Mouse (Mus musculus): ENCODE measurements around the gene Srgap1. TPM values are rescaled to one million over a fixed set of nuclear protein-coding genes. Genes with fewer than 3 reads are reported as not detected.
A peak's percentile ranks its signal among the peaks of the same experiment; 100 is the strongest.

Srgap1 gene
- polyA plus RNA-seq, 1 experiment = 1.6 TPM

DNA sequence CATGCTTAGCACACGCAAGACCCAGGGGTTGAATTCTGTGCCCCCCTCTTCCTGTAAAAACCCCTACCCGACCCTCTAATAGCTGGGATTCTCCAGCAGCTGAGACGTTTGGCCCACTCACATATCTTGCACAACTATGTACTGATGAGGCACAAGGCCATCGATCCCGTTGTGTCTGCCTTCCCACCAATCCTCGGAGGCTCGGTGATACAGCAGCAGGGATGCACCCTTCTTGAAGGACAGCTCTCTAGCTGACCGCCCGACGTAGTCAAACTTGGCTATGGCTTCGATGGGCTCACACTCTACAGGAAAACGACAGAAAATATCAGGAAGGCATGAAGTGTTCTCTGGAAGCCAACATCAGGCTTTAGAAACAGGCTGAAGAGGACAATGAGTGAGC, 252.6 kb downstream of the Srgap1 start:
- TF ChIP-seq POLR2A (IDR thresholded peaks at IDR 0.05; ENCODE audit: low read depth, low read length) (no peak), CTCF (IDR thresholded peaks at IDR 0.05; ENCODE audit: extremely low read depth, insufficient read length, insufficient replicate concordance, low read depth, low read length) (no peak)
- H3K27ac ChIP-seq (ENCODE audit: insufficient read depth, low read depth, low read length) = no peak overlapping the region
- H3K36me3 ChIP-seq (ENCODE audit: control insufficient read depth, insufficient read depth, low read length) = no peaks in the 10 kb centered on the region
- H3K4me3 ChIP-seq (ENCODE audit: low read depth, low read length) = no peak overlapping the region
- H3K27me3 ChIP-seq (ENCODE audit: control insufficient read depth, insufficient read depth, low read length) = no peaks in the 10 kb centered on the region
- H3K4me1 ChIP-seq (ENCODE audit: control insufficient read depth, insufficient read depth, insufficient read length, low read length) = peaks cover 4% of the 10 kb centered on the region; the same call in 1 of the 2 replicates
- 95% methylated on average over 12 of the region's 12 CpGs for WGBS

DNA sequence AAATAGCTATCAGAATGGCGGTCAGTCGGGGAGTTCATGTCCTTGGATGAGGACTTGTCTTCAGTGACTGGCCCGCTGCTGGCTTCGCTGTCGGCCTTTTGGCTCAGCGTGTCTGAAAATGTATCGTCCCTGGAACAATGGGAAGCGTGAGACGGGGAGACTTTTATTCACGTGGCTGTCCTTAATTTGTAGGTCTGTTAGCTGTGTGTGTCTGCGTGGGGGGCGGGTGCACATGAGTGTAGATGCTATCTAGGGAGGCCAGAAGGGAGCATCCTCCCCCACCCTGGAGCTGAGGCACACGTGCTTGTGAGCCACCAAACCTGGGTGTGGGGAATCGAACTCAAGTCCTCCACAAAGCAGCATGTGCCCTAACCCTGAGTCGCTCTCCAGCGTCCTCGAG, 254.5 kb downstream of the Srgap1 start:
- no peak for TF ChIP-seq POLR2A (IDR thresholded peaks at IDR 0.05; ENCODE audit: low read depth, low read length)
- Histone ChIP-seq H3K4me3 (ENCODE audit: low read depth, low read length) (no peak overlapping the region), H3K27me3 (ENCODE audit: control insufficient read depth, insufficient read depth, low read length) (no peaks in the 10 kb centered on the region), H3K4me1 (ENCODE audit: control insufficient read depth, insufficient read depth, insufficient read length, low read length) (peaks cover 4% of the 10 kb centered on the region; the same call in 1 of the 2 replicates), H3K36me3 (ENCODE audit: control insufficient read depth, insufficient read depth, low read length) (no peaks in the 10 kb centered on the region), H3K27ac (ENCODE audit: insufficient read depth, low read depth, low read length) (no peak overlapping the region)
- WGBS = 92% methylated on average over 17 of the region's 17 CpGs

DNA sequence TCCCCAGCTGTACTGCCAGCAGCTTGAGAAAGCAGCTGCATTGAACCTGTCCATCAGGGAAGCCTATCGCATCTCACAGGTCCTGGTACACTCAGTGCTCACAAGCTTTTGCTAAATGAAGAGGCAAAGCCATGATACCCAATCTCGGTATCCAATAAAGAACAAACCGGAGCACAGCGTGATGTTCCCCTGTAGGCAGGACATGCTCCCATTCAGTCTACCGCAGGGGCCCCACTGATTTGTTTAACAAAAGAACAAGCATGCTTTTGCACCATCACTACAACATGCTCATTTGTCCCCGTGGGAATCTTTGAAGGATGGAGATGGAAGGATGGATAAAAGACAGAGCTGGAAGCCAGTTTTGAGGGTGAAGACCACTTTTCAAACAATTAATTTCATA, 257.0 kb downstream of the Srgap1 start:
- Histone ChIP-seq H3K27me3 (ENCODE audit: control insufficient read depth, insufficient read depth, low read length) (no peaks in the 10 kb centered on the region), H3K36me3 (ENCODE audit: control insufficient read depth, insufficient read depth, low read length) (no peaks in the 10 kb centered on the region), H3K27ac (ENCODE audit: insufficient read depth, low read depth, low read length) (no peak overlapping the region), H3K4me3 (ENCODE audit: low read depth, low read length) (no peak overlapping the region), H3K4me1 (ENCODE audit: control insufficient read depth, insufficient read depth, insufficient read length, low read length) (no peaks in the 10 kb centered on the region)
- no peak for TF ChIP-seq CTCF (IDR thresholded peaks at IDR 0.05; ENCODE audit: extremely low read depth, insufficient read length, insufficient replicate concordance, low read depth, low read length)
- no peak for TF ChIP-seq POLR2A (IDR thresholded peaks at IDR 0.05; ENCODE audit: low read depth, low read length)
- 85% methylated on average over 6 of the region's 6 CpGs for WGBS

DNA sequence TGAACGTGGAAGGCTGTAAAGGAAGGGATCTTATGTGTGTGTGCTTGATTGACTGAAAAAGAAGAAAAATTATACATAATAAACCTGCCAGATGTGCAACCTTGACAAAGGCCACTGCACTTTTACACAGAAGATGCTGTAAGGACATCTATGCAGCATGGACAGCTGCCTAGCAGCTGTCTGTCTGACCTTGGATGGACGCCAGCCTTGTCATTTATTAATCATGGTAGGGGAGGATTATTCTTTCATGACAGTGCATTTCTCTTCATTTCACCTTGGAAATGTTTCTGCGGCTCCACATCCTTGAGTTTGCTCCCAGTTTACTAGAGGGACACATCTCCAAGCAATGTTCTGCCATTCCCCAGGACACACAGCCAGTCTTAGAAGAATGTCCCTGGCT, 258.6 kb downstream of the Srgap1 start:
- Histone ChIP-seq H3K4me1 (ENCODE audit: control insufficient read depth, insufficient read depth, insufficient read length, low read length) (no peaks in the 10 kb centered on the region), H3K27me3 (ENCODE audit: control insufficient read depth, insufficient read depth, low read length) (no peaks in the 10 kb centered on the region), H3K36me3 (ENCODE audit: control insufficient read depth, insufficient read depth, low read length) (no peaks in the 10 kb centered on the region), H3K4me3 (ENCODE audit: low read depth, low read length) (no peak overlapping the region), H3K27ac (ENCODE audit: insufficient read depth, low read depth, low read length) (no peak overlapping the region)
- TF ChIP-seq CTCF (IDR thresholded peaks at IDR 0.05; ENCODE audit: extremely low read depth, insufficient read length, insufficient replicate concordance, low read depth, low read length) = no peak
- no peak for TF ChIP-seq POLR2A (IDR thresholded peaks at IDR 0.05; ENCODE audit: low read depth, low read length)
- WGBS = 41% methylated on average over 3 of the region's 3 CpGs

DNA sequence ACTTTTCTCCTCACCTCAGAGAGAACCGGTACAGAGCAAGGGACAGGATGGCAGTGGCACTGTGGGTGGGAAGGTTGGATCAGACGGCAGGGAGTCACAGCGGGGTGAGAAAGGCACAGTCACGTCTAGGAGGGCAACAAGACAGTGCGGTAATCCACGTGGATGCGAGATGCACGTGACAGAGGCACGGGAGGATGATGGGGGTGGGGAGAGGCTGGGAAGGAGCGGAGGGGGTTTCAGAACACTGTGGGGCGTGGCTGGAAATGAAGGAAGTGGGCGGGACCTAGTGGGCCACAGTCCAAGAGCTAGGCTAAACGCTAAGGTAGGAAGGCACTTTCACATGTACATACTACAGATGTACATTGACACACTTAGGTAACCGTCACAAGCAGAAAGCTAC, 266.0 kb downstream of the Srgap1 start:
- Histone ChIP-seq H3K27me3 (ENCODE audit: control insufficient read depth, insufficient read depth, low read length) (no peaks in the 10 kb centered on the region), H3K27ac (ENCODE audit: insufficient read depth, low read depth, low read length) (no peak overlapping the region), H3K36me3 (ENCODE audit: control insufficient read depth, insufficient read depth, low read length) (no peaks in the 10 kb centered on the region), H3K4me3 (ENCODE audit: low read depth, low read length) (peak overlapping the region; percentile 16; the same call in 1 of the 2 replicates), H3K4me1 (ENCODE audit: control insufficient read depth, insufficient read depth, insufficient read length, low read length) (0 out of 2 replicates have a peak, but pooled peaks cover 3% of the 10 kb centered on the region)
- TF ChIP-seq POLR2A (IDR thresholded peaks at IDR 0.05; ENCODE audit: low read depth, low read length) = no peak
- WGBS = 31% methylated on average over 14 of the region's 14 CpGs

DNA sequence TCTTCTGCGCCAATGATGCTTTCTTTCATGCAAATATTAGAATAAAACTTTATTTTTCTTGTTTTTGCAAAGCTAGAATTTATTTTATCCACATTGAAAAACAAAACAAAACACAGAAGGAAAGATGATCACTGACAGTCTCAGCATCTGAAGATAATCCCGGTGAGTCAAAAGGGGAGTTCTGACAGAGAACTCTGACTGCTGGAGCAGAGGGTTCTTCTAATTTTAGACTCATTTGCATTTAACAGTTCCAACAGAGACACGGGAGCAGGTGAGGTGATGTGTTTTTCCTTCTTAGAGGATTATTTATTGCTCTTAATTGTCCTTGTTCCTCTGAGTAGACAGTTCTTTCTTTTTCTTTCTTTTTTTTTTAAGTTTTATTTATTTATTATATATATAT, 271.1 kb downstream of the Srgap1 start:
- no peaks in the 10 kb centered on the region for H3K36me3 ChIP-seq (ENCODE audit: control insufficient read depth, insufficient read depth, low read length)
- no peaks in the 10 kb centered on the region for H3K4me1 ChIP-seq (ENCODE audit: control insufficient read depth, insufficient read depth, insufficient read length, low read length)
- WGBS = 62% methylated on average over 3 of the region's 3 CpGs
- no peak overlapping the region for H3K27ac ChIP-seq (ENCODE audit: insufficient read depth, low read depth, low read length)
- no peak for TF ChIP-seq CTCF (IDR thresholded peaks at IDR 0.05; ENCODE audit: extremely low read depth, insufficient read length, insufficient replicate concordance, low read depth, low read length)
- TF ChIP-seq POLR2A (IDR thresholded peaks at IDR 0.05; ENCODE audit: low read depth, low read length) = no peak
- no peak overlapping the region for H3K4me3 ChIP-seq (ENCODE audit: low read depth, low read length)
- no peaks in the 10 kb centered on the region for H3K27me3 ChIP-seq (ENCODE audit: control insufficient read depth, insufficient read depth, low read length)

DNA sequence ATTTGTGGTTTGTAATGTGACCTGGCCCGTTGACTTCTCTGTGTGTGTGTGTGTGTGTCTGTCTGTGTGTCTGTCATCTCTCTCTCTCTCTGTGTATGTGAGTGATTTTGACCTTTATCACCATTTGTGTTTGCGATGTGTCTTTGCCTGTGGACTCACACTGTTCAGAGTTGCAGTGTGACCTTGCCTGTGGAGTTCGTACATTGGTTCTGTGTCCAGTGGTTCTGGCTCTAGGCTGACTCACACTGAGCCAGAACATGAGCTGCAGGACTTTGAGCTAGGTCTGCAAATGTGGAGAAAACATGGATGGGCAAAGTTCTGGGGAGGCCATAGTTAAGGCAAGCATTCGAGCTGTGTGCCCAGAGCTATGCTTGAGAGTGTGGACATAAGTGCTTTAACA, 273.3 kb downstream of the Srgap1 start:
- WGBS = 65% methylated on average over 4 of the region's 4 CpGs
- no peaks in the 10 kb centered on the region for H3K27me3 ChIP-seq (ENCODE audit: control insufficient read depth, insufficient read depth, low read length)
- no peak overlapping the region for H3K4me3 ChIP-seq (ENCODE audit: low read depth, low read length)
- no peaks in the 10 kb centered on the region for H3K4me1 ChIP-seq (ENCODE audit: control insufficient read depth, insufficient read depth, insufficient read length, low read length)
- H3K27ac ChIP-seq (ENCODE audit: insufficient read depth, low read depth, low read length) = no peak overlapping the region
- TF ChIP-seq CTCF (IDR thresholded peaks at IDR 0.05; ENCODE audit: extremely low read depth, insufficient read length, insufficient replicate concordance, low read depth, low read length) (no peak), POLR2A (IDR thresholded peaks at IDR 0.05; ENCODE audit: low read depth, low read length) (no peak)
- H3K36me3 ChIP-seq (ENCODE audit: control insufficient read depth, insufficient read depth, low read length) = no peaks in the 10 kb centered on the region
